Mouse (Mus musculus) brown adipose tissue, adult 24 weeks (tissue): ENCODE data around the gene Trap1. TPM values are rescaled to one million over a fixed set of nuclear protein-coding genes. Genes with fewer than 3 reads are reported as not detected.

Experiments
- H3K27ac ChIP-seq: fragments of 200-500 bp; replicated peaks from 2 replicates; pipeline ENCODE4 v1.5.1; 2012; ENCODE audit warnings: low read depth, mild to moderate bottlenecking, low read length
- H3K4me1 ChIP-seq: fragments of 200-500 bp; 2 replicates; pipeline ENCODE4 v1.6.1; 2012; ENCODE audit warnings: low read length, mixed read lengths; ENCODE audit not compliant: control insufficient read depth, insufficient read depth, insufficient read length
- H3K4me3 ChIP-seq: fragments of 200-500 bp; 2 replicates; pipeline ENCODE4 v1.5.1; 2012; ENCODE audit warnings: low read depth, mild to moderate bottlenecking, low read length, moderate library complexity; ENCODE audit not compliant: insufficient read depth
- polyA plus RNA-seq: library from polyadenylated mRNA; stranded (reverse); fragments of >200 nt; gene quantifications from 2 replicates; pipeline ENCODE4 v1.2.4, GENCODE M21; 2012; ENCODE audit not compliant: missing spikeins, insufficient read depth, insufficient read length

Trap1 gene
- polyA plus RNA-seq, 1 experiment = 226 TPM

DNA sequence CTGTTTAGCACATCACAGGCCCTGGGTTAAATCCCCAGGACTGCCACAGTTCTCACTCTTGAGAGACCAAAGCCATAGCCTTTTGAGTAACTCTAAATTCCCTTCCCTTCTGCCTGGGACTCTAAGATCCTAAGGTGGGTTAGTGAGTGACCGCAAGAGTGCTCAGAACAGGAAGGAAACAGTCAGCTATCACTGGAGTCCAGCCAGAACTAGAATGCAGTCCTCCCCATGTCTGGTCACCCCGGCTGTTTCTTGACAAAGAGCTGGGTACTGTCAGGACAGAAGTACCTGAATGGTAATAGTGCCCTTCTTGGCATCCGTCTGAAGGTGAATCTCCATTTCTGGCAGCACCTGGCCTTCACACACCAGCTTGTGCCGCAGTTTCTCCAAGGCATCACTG is 12.7 kb downstream of the Trap1 start:
- no peak overlapping the region for H3K27ac ChIP-seq
- no peaks in the 10 kb centered on the region for H3K4me1 ChIP-seq
- no peak overlapping the region for H3K4me3 ChIP-seq

DNA sequence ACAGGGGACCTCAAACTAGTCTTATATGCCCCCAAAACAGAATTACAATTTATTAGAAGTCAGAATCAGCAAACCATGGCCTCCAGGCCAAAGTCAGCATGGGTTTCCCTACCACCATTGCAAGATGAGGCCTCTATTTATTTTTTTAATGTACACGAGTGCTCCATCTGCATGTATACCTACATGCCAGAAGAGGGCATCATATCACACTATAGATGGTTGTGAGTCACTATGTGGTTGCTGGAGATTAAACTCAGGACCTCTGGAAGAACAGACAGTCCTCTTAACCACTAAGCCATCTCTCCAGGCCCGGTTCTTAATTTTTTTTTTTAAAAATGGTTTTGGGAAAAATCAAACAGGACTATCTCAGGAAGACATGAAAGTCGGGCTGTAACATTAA is 23.8 kb downstream of the Trap1 start:
- Histone ChIP-seq H3K4me3 (no peak overlapping the region), H3K4me1 (no peaks in the 10 kb centered on the region), H3K27ac (no peak overlapping the region)

DNA sequence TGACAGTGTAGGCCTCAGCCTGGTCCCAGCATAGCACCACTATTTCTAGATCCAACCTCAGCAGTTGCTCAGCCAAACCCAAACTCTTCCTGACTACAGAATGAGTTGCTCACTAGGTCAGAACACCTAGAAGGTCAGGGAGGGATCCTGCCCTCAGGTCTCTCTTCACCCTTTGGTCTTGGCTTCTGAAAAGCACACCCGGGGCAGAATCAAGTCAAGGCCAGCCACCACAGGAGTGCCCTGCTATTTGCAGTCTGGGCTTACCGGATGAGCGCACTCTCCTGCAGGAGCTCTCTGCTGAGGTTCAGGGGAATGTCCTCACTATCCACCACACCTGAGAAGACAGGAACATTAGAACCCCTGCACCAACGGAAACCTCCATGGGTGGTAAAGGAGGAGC is 25.0 kb downstream of the Trap1 start:
- Histone ChIP-seq H3K27ac (no peak overlapping the region), H3K4me3 (no peak overlapping the region), H3K4me1 (no peaks in the 10 kb centered on the region)

DNA sequence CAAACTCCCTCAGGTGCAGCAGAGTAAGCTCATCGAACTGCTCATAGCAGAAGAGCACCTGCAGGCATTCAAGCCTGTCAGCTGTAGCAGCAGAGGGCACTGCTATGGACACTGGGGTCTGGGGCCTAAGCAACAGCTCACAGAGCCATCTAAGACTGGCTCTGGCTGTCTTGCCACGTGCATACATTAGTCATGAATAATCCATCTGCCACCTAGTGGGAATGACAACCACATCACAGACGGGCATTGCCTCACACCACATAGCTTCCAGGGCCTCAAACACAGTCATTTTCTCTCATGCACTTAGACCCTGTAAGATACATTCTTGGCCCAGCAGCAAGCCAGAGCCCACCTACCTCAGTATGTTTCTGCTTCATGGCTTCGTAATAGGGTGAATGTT is 32.1 kb downstream of the Trap1 start:
- no peak overlapping the region for H3K27ac ChIP-seq
- no peak overlapping the region for H3K4me3 ChIP-seq
- H3K4me1 ChIP-seq = no peaks in the 10 kb centered on the region

DNA sequence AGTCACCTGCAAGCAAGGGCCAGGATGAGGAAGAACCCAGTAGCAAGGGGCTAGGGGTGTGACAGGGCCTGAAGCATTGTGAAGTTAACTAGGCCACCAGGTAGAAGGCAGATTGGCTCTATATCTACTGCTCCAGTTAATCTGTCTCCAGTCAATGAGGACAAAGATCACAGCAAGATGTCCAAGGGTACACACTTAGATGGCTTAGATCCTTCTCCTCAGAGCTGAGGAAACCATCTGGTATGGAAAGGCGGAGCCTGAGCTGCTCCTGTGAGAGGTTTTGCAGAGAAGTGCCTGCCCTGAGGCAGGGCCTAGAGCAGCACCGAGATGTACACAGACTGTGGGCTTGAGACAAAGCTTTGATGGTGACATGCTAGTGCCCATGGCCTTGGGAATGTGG is 33.5 kb downstream of the Trap1 start:
- Histone ChIP-seq H3K4me1 (no peaks in the 10 kb centered on the region), H3K27ac (no peak overlapping the region), H3K4me3 (no peak overlapping the region)

GRCm38 (mm10) chr16:4041646-4042045 is 36.0 kb downstream of the Trap1 start:
- H3K4me3 ChIP-seq = no peak overlapping the region
- H3K4me1 ChIP-seq = no peaks in the 10 kb centered on the region
- H3K27ac ChIP-seq = no peak overlapping the region

- Histone ChIP-seq H3K27ac (no peak overlapping the region), H3K4me3 (no peak overlapping the region), H3K4me1 (no peaks in the 10 kb centered on the region)
These were observed 37.4 kb downstream of the Trap1 start for GRCm38 (mm10) chr16:4040206-4040605.

DNA sequence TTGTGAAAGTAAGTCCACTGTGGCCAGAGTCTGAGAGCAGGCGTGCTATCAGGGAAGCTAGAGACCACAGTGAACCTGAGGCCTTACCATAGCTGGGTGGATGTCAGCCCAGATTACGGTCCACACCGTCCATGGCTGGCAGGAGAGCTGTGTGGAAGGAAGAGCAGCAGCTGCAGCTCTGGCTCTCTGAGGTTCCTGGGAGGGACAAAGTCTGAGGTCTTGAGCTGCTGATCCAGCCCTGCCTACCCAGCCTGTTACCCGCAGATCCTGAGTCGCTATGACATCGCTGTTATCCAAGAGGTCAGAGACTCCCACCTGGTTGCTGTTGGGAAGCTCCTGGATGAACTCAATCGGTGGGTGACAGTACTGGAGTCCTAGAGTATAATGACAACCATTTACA is 39.9 kb downstream of the Trap1 start:
- Histone ChIP-seq H3K4me3 (no peak overlapping the region), H3K27ac (no peak overlapping the region), H3K4me1 (no peaks in the 10 kb centered on the region)

- H3K27ac ChIP-seq = no peak within 1 kb of the TSS
- H3K4me3 ChIP-seq = no peak within 1 kb of the TSS
- no peaks in the 10 kb centered on the region for H3K4me1 ChIP-seq
These were observed 40.8 kb downstream of the Trap1 start, which contains the start of gene Dnase1 for GRCm38 (mm10) chr16:4036807-4037206. Gene Dnase1, plus strand, starts transcription at chr16:4036942.

- Histone ChIP-seq H3K27ac (no peak overlapping the region), H3K4me1 (no peaks in the 10 kb centered on the region), H3K4me3 (no peak overlapping the region)
These were observed 42.1 kb downstream of the Trap1 start for GRCm38 (mm10) chr16:4035575-4035974.

- H3K4me1 ChIP-seq = no peaks in the 10 kb centered on the region
- no peak overlapping the region for H3K27ac ChIP-seq
These were observed 43.2 kb downstream of the Trap1 start for GRCm38 (mm10) chr16:4034476-4034875.

DNA sequence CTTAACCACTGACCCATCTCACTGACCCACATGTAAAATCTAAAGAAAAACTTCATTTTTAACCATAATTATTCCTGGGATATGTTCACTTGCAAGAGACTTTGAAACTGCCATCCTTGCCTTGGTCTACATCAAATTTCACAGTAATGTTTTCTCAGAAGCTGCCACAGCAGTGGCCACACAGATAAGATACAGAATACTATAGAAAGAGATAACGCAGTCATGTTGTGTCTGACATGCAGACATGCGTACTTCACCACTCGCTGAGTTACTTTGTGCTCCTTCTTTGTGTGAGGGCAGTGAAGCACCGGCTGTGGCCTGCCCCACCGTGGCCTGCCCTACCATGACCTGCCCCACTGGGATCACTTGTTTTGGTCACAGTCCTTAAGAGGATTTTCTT is 43.7 kb downstream of the Trap1 start:
- H3K4me3 ChIP-seq = no peak overlapping the region
- no peak overlapping the region for H3K27ac ChIP-seq
- no peaks in the 10 kb centered on the region for H3K4me1 ChIP-seq

More at GRCm38 (mm10) chr16:4034476-4034875, 43.2 kb downstream of the Trap1 start:
- no peak overlapping the region for H3K4me3 ChIP-seq

DNA sequence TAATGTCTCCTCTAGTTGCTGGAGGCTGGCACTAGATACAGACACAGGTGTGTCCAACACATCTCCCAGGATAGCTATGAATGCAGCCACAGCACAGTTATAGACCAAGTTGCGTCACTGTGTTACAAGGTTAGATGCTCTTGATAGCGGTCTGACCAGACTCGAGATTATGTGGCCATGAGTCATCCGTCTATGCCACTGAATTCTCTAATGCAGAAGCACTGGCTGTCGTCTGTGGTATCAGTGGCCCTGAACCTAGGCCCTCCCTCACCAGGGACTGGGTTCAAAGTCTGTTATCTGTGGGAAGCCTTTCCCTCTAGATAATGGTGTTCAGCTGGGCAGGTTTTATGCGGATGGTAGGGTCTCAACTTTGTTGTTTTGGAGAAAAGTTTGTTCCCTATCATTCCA is 45.3 kb downstream of the Trap1 start:
- Histone ChIP-seq H3K27ac (no peak overlapping the region), H3K4me3 (no peak overlapping the region), H3K4me1 (no peaks in the 10 kb centered on the region)

- Histone ChIP-seq H3K4me1 (no peaks in the 10 kb centered on the region), H3K4me3 (no peak overlapping the region), H3K27ac (no peak overlapping the region)
These were observed 46.0 kb downstream of the Trap1 start for GRCm38 (mm10) chr16:4031441-4032274.

DNA sequence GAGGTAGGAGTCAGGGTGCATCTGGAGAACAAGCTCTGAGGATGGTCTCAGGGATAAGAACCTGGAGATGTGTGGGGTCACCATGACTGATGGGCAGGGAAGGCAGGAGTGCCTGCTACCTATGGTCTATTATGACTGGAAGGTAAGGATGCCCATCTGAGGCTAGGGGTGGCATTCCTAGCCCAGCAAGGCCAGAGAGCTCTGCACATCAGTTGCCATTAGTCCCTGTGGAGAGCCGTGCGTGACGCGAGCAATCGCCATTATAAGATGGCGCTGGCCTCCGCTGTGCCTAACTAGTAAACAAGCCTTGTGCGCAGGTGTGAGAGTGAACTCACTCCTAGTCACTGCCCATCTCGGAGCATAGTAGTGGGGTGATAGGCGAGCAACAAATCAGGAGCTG is 47.1 kb downstream of the Trap1 start:
- H3K27ac ChIP-seq = no peak overlapping the region
- no peak overlapping the region for H3K4me3 ChIP-seq
- H3K4me1 ChIP-seq = no peaks in the 10 kb centered on the region

- H3K4me3 ChIP-seq = no peak overlapping the region
- H3K27ac ChIP-seq = no peak overlapping the region
- no peaks in the 10 kb centered on the region for H3K4me1 ChIP-seq
These were observed 48.2 kb downstream of the Trap1 start for GRCm38 (mm10) chr16:4029371-4029841.
